Mouse (Mus musculus) spleen, postnatal 4 days (tissue): ENCODE measurements at regions not wholly inside any gene's neighbourhood (a gene's known extent, or its start where the extent isn't known, plus 50 kb on each side); places are given as distances from the start of the nearest gene placed in this dataset.
A peak's percentile ranks its signal among the peaks of the same experiment; 100 is the strongest.

Source experiments
- DNase-seq, 2 experiments: peaks; one replicate each; pipeline ENCODE4 v3.0.0; 2022; ENCODE audit warnings: low spot score in 2 of 2

GRCm38 (mm10) chr19:34421171-34421570 is 53.8 kb downstream of the Ch25h start:
- DNase-seq: no peak

DNA sequence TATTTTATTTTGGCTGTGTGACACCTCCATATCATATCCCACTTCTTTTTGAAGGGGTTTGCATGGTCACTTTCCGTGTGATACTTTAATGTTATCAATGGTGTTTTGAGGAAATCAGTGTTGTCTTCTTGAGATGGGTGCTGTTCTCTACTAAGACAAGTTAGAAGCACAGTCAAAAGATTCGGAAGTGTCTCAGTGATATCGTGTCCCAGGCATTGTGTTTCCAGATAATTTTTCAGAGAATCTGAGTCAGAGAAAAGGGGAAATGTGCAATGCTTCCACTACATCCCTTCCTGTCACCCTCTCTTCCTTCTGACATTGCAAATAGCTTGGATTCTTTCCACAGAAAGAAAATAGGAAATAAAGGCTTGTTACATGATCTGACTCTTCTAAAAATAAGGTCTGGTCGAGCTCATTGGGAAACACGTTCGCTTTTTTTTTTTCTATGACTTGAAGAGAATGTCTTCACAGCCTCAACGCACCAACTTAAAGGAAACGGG is 54.6 kb downstream of the Ch25h start:
- no peak for DNase-seq

GRCm38 (mm10) chr19:34407176-34407575 is 67.8 kb downstream of the Ch25h start:
- DNase-seq: no peak

- peak in 1 of 2 experiments; percentile 20 for DNase-seq
Observed at GRCm38 (mm10) chr19:34406710-34407109, 68.3 kb downstream of the Ch25h start.

DNA sequence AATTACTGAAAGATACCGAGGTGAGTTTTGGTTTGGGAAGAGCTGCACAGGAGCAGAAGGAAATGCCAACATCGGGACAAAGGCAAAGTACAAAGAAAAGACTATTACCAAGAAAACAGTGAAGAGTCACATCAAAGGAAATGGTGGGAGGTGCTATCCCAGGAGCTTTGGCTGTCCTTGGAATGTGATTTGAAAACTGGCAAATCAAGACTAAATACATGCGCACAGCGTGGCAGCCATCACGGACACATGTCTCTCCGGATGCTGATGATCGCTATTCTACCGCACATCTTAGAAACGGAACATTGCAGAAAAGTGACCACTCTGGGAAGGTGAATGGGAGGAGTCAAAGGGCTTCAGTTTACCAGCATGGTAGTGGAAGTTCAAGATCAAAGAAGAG is 78.7 kb downstream of the Ch25h start:
- no peak for DNase-seq

DNA sequence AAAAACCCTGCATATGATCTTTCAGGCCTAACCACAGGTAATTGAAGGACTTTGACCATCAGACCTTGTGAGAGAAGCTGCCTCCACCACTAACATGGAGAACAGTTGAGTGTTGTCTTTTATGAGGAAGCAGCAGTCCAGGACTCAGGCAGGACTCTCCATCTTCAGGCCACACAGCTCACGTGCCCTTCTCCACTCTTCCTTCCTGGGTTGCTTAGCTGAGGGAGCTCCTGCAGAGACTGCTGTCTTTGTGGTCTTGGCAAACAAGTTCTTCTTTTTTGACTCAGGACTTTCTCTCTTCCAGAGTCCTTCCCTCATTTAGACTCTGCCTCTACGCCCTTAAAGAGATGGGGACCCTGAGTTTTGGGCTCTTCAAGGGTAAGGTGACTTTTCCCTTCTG is 85.0 kb downstream of the Ch25h start:
- no peak for DNase-seq

- no peak for DNase-seq
Observed at GRCm38 (mm10) chr19:34382551-34382950, 92.1 kb downstream of the Fas start.
